Mouse (Mus musculus) heart, adult 8-10 months (tissue): ENCODE measurements around the gene A530084C06Rik. TPM values are rescaled to one million over a fixed set of nuclear protein-coding genes. Genes with fewer than 3 reads are reported as not detected.

Source experiments
- DNase-seq: peaks from one replicate; pipeline ENCODE4 v3.0.0; 2022; ENCODE audit warnings: low spot score
- total RNA-seq, 4 experiments: library from RNA; stranded (reverse); gene quantifications; 2 replicates each; pipeline ENCODE4 v1.2.4; 2022

Gene A530084C06Rik
- total RNA-seq, 4 experiments from 2014 or later: 0.09 TPM; not detected in 3

- DNase-seq: no peak
Measured at GRCm38 (mm10) chr13:31543021-31543420, 16.1 kb downstream of the A530084C06Rik start.

GRCm38 (mm10) chr13:31534726-31535125 lies 24.4 kb downstream of the A530084C06Rik start:
- no peak for DNase-seq

- DNase-seq: no peak
Measured at GRCm38 (mm10) chr13:31531651-31532061, 27.5 kb downstream of the A530084C06Rik start.

- DNase-seq: no peak
Measured at GRCm38 (mm10) chr13:31531186-31531585, 27.9 kb downstream of the A530084C06Rik start.

GRCm38 (mm10) chr13:31524976-31525375 lies 34.2 kb downstream of the A530084C06Rik start:
- DNase-seq: no peak

GRCm38 (mm10) chr13:31518971-31519370 lies 40.2 kb downstream of the A530084C06Rik start:
- no peak for DNase-seq

GRCm38 (mm10) chr13:31518411-31518886 lies 40.7 kb downstream of the A530084C06Rik start:
- peak; percentile 24 for DNase-seq

- DNase-seq: no peak
Measured at GRCm38 (mm10) chr13:31515261-31515660, 43.9 kb downstream of the A530084C06Rik start.

- DNase-seq: no peak
Measured at GRCm38 (mm10) chr13:31506494-31507167, 52.5 kb downstream of the A530084C06Rik start.

Other genes with a start within 250 kb of the A530084C06Rik start
- under 1 TPM; 0.13 to 0.44 (median 0.31) TPM for gene Foxq1, start 3.2 kb downstream of the A530084C06Rik start, total RNA-seq
- under 1 TPM in 2 of 4 experiments, not detected in 2; 0.16 to 0.19 TPM for gene Foxf2, start 66.5 kb upstream of the A530084C06Rik start, total RNA-seq
- 1 to 10 TPM; 4.4 to 6.1 (median 4.9) TPM for gene Foxc1, start 247.3 kb upstream of the A530084C06Rik start, total RNA-seq